ENCODE assay signal across 9 mouse cellular contexts in genomic region chr15:85016951-85017664, GRCm38 (mm10). TPM values are rescaled to one million over a fixed set of nuclear protein-coding genes. Genes with fewer than 3 reads are reported as not detected.
DNase-seq lines count a peak whose midpoint lies in the region; ATAC-seq and TF ChIP-seq lines count a peak whose summit lies in the region.
"Had no signal": no experiment of that assay in that cellular context is flagged by ENCODE, and none has a peak within 500 bp of the region (broad histone marks: within the 10 kb centered on the region; RNA-seq: fewer than 3 reads in every experiment).

Gene Upk3a (plus strand): TSS chr15:85017141.

- 19% methylated on average over 21 of the region's 21 CpGs for WGBS in thymus, adult 2 months
- 11% methylated on average over 21 of the region's 21 CpGs for WGBS in hindbrain, embryonic 15.5 days
- WGBS in liver, postnatal 0 days (ENCODE audit: insufficient replicate concordance): 8% methylated on average over 21 of the region's 21 CpGs

- no peak for TF ChIP-seq EP300 in liver, postnatal 0 days (IDR thresholded peaks at IDR 0.05; ENCODE audit: low read depth)

- no peak within 1 kb of the TSS for H3K4me3 ChIP-seq in thymus, adult 2 months (ENCODE audit: control insufficient read depth, insufficient read depth, low read length)
- peak within 1 kb of the TSS; percentile 26 for H3K4me3 ChIP-seq in hindbrain, embryonic 15.5 days
- H3K4me3 ChIP-seq in liver, postnatal 0 days (ENCODE audit: low read depth, low read length): no peak within 1 kb of the TSS

- H3K9me3 ChIP-seq in hindbrain, embryonic 15.5 days: no peaks in the 10 kb centered on the region
- H3K9me3 ChIP-seq in liver, postnatal 0 days (ENCODE audit: low read length): no peaks in the 10 kb centered on the region

- DNase-seq in thymus, adult 2 months: peak; percentile 30
- DNase-seq in thymus, postnatal 0 days (ENCODE audit: low spot score): no peak
- peak; percentile 57 for DNase-seq in liver, postnatal 0 days
- DNase-seq in retina, embryonic 14.5 days (ENCODE audit: low spot score): peak; percentile 42
- no peak for DNase-seq in right cerebral cortex, postnatal 36 days (ENCODE audit: low spot score in 2 of 2)
- DNase-seq in gastrocnemius, postnatal 14 days: no peak
- DNase-seq in frontal cortex, postnatal 25 days (ENCODE audit: low spot score in 2 of 2): no peak

- H3K9ac ChIP-seq in hindbrain, embryonic 15.5 days: peak within 1 kb of the TSS; percentile 23; the same call in 1 of the 2 replicates
- H3K9ac ChIP-seq in liver, postnatal 0 days (replicated peaks): no peak within 1 kb of the TSS

- no peak within 1 kb of the TSS for H3K27ac ChIP-seq in thymus, adult 2 months (ENCODE audit: control insufficient read depth, insufficient read depth, low read length)
- H3K27ac ChIP-seq in hindbrain, embryonic 15.5 days (replicated peaks): no peak within 1 kb of the TSS
- no peak within 1 kb of the TSS for H3K27ac ChIP-seq in liver, postnatal 0 days (ENCODE audit: low read depth)

- no peaks in the 10 kb centered on the region for H3K4me1 ChIP-seq in thymus, adult 2 months (replicated peaks; ENCODE audit: control insufficient read depth, insufficient read depth, low read length)
- H3K4me1 ChIP-seq in hindbrain, embryonic 15.5 days (replicated peaks): peaks cover 13% of the 10 kb centered on the region
- peaks cover 4% of the 10 kb centered on the region; the same call in 1 of the 2 replicates for H3K4me1 ChIP-seq in liver, postnatal 0 days (ENCODE audit: insufficient read depth)

- intact Hi-C loops in gastrocnemius, postnatal 14 days (cut with DNase I; ENCODE audit: low total_unique reads): no loop called here

- peak; percentile 30; the same call in 1 of the 2 replicates for ATAC-seq in hindbrain, embryonic 15.5 days (ENCODE audit: low FRiP score, low read depth)
- ATAC-seq in liver, postnatal 0 days: peak; percentile 62

- peak within 1 kb of the TSS; percentile 54 for H3K4me2 ChIP-seq in hindbrain, embryonic 15.5 days
- no peak within 1 kb of the TSS for H3K4me2 ChIP-seq in liver, postnatal 0 days (ENCODE audit: low read depth, low read length)

- H3K36me3 ChIP-seq in thymus, adult 2 months (ENCODE audit: control insufficient read depth, insufficient read depth, low read length): no peaks in the 10 kb centered on the region
- H3K36me3 ChIP-seq in hindbrain, embryonic 15.5 days: no peaks in the 10 kb centered on the region
- no peaks in the 10 kb centered on the region for H3K36me3 ChIP-seq in liver, postnatal 0 days (replicated peaks; ENCODE audit: insufficient read depth, low read length)

- TF ChIP-seq CTCF in thymus, adult 2 months (IDR thresholded peaks at IDR 0.05; ENCODE audit: borderline replicate concordance, control insufficient read depth, extremely low read depth, insufficient read depth, low read length, poor library complexity): no peak
- no peak for TF ChIP-seq CTCF in liver, postnatal 0 days (IDR thresholded peaks at IDR 0.05; ENCODE audit: low read depth)

- no peak for TF ChIP-seq POLR2A in thymus, adult 2 months (IDR thresholded peaks at IDR 0.05; ENCODE audit: control insufficient read depth, extremely low read depth, insufficient read depth, low read length, poor library complexity)

- no peaks in the 10 kb centered on the region for H3K27me3 ChIP-seq in thymus, adult 2 months (ENCODE audit: control insufficient read depth, insufficient read depth, low read length)
- H3K27me3 ChIP-seq in hindbrain, embryonic 15.5 days: 0 out of 2 replicates have a peak, but pooled peaks cover 3% of the 10 kb centered on the region
- H3K27me3 ChIP-seq in liver, postnatal 0 days (ENCODE audit: insufficient read depth, low read length): peaks cover 14% of the 10 kb centered on the region

RNA-seq across cellular contexts. Expression of gene Upk3a, which starts in this region (rescaled TPM):
- polyA plus RNA-seq in thymus, adult 2 months (2012; rRNA removed): 2.8 and 4.7 TPM in 2 replicates
- 2.2 and 3.6 TPM in 2 replicates for polyA plus RNA-seq in thymus, postnatal 0 days (2015; fragmentation: Nextera tagmentation; extraction: Ambion mirVana)
- 0.91 and 1.6 TPM in 2 replicates for polyA plus RNA-seq in hindbrain, embryonic 15.5 days (2015; fragmentation: Nextera tagmentation; extraction: Ambion mirVana)
- polyA plus RNA-seq in liver, postnatal 0 days (2015; fragmentation: Nextera tagmentation; extraction: Ambion mirVana): not detected in 2 replicates
- total RNA-seq in gastrocnemius, postnatal 14 days (2021): not detected
- total RNA-seq: adrenal gland, postnatal 36 days had no signal

Comparison
In these comparisons a context has a peak if more than half of its experiments do, and no peak if none do; other contexts are left out.
1. DNase-seq: peak in thymus, adult 2 months (single experiment) and retina, embryonic 14.5 days (single experiment); none in thymus, postnatal 0 days (single experiment), right cerebral cortex, postnatal 36 days (0 of 2), gastrocnemius, postnatal 14 days (single experiment) and frontal cortex, postnatal 25 days (0 of 2).
2. Peak in DNase-seq and ATAC-seq in liver, postnatal 0 days; RNA of the gene not detected or under 1 TPM.